Mouse (Mus musculus) liver, adult 2 months (tissue): Measurements from ENCODE around the gene Gtf2h3.
"Not testable (repeated sequence)": the region's sequence is repeated elsewhere in the genome, so short reads cannot be mapped to it uniquely, and the experiment has no call there.

Experiments
- CTCF ChIP-seq: fragments of 200-500 bp; IDR thresholded peaks from 2 replicates; pipeline ENCODE4 v1.5.1; 2011; ENCODE audit warnings: low read depth, low read length, control low read depth
- POLR2A ChIP-seq: fragments of 200-500 bp; IDR thresholded peaks from 2 replicates; pipeline ENCODE4 v1.6.1; 2011; ENCODE audit warnings: low read length, control low read depth; ENCODE audit not compliant: insufficient read depth; ENCODE audit errors: extremely low read depth

DNA sequence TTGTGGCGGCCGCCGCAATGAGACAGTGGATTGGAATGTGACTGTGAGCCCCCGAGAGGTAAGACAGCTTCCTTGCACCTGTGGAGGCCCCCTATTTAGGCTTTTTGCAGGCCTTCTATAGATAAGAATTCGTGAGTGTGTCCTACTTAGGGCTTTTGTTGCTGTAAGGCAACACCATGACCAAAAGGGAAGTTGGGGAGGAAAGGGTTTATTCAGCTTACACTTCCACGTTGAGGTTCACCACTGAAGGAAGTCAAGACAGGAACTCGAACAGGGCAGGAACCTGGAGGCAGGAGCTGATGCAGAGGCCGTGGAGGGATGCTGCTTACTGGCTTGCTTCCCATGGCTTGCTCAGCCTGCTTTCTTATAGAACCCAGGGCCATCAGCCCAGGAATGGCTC, 20.8 kb downstream of the Gtf2h3 start:
- TF ChIP-seq CTCF, POLR2A: not testable (repeated sequence)
